In the genomic region with DNA sequence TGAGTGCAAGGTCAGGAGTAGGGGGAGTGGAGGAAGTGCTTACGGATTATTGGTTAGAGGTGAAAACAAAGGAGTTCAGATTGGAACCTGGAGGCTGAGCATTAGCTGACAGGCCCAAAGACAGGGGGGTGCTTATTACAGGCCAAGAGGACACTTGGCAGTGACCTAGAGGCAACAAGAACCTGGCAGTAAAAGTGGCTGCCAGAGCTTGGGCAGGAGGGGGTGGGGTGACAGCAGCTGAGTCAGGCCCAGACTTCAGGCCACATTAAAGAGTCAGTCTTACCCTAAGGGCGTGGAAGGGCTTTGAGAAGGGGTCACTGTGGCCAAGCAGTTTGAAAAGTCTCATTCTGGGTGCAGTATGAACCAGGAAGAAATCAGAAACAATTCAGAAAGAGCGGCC, we compare ENCODE assay signal across 15 mouse cellular contexts. TPM values are rescaled to one million over a fixed set of nuclear protein-coding genes. Genes with fewer than 3 reads are reported as not detected.
DNase-seq lines count a peak whose midpoint lies in the region; ATAC-seq and TF ChIP-seq lines count a peak whose summit lies in the region.
"Had no signal": no experiment of that assay in that cellular context is flagged by ENCODE, and none has a peak within 500 bp of the region (broad histone marks: within the 10 kb centered on the region; RNA-seq: fewer than 3 reads in every experiment).

No protein-coding gene starts in this region.

- no peak for TF ChIP-seq POLR2A in liver, adult 2 months (IDR thresholded peaks at IDR 0.05; ENCODE audit: extremely low read depth, insufficient read depth, low read length)

- ATAC-seq in heart, embryonic 11.5 days (replicated peaks; ENCODE audit: insufficient number of reproducible peaks, low FRiP score, low TSS enrichment) = no peak
- ATAC-seq: intestine, embryonic 16.5 days; midbrain, embryonic 16.5 days had no signal

- no peak overlapping the region for H3K27ac ChIP-seq in heart, embryonic 11.5 days (ENCODE audit: low read depth, low read length)
- H3K27ac ChIP-seq in liver, adult 2 months (replicated peaks; ENCODE audit: insufficient read depth, low read depth, low read length) = no peak overlapping the region
- H3K27ac ChIP-seq: embryonic facial prominence, embryonic 12.5 days; hindbrain, embryonic 10.5 days; neural tube, embryonic 12.5 days had no signal

- peak; percentile 6 for DNase-seq in adrenal gland, postnatal 14 days
- DNase-seq in adrenal gland, postnatal 25 days = no peak
- DNase-seq in heart, adult 8-10 months (ENCODE audit: low spot score) = peak; percentile 7
- peak; percentile 51 for DNase-seq in liver, adult 2 months (ENCODE audit: extremely low read depth, low read depth, low spot score)
- no peak for DNase-seq in liver
- peak; percentile 55 for DNase-seq in skeletal muscle tissue, adult 2 months (ENCODE audit: low read depth, low spot score)
- DNase-seq in ovary, postnatal 36 days (ENCODE audit: low spot score) = no peak
- DNase-seq: adrenal gland, postnatal 36 days; thymus, postnatal 14 days had no signal

- no peak overlapping the region for H3K4me3 ChIP-seq in heart, embryonic 11.5 days (ENCODE audit: low read depth, low read length)
- no peak overlapping the region for H3K4me3 ChIP-seq in liver, adult 2 months (ENCODE audit: insufficient read depth, low read depth, low read length)
- H3K4me3 ChIP-seq: embryonic facial prominence, embryonic 12.5 days; hindbrain, embryonic 10.5 days; neural tube, embryonic 12.5 days had no signal

- no peaks in the 10 kb centered on the region for H3K79me2 ChIP-seq in liver, adult 2 months (ENCODE audit: control insufficient read depth, insufficient read depth, low read length)

- H3K9ac ChIP-seq in heart, embryonic 11.5 days (ENCODE audit: low read depth, low read length) = no peak overlapping the region
- no peak overlapping the region for H3K9ac ChIP-seq in liver, adult 2 months (ENCODE audit: low read depth, low read length)
- H3K9ac ChIP-seq: embryonic facial prominence, embryonic 12.5 days; neural tube, embryonic 12.5 days had no signal

- peaks cover 2% of the 10 kb centered on the region; the same call in 1 of the 2 replicates for H3K4me1 ChIP-seq in heart, embryonic 11.5 days (ENCODE audit: control insufficient read depth, insufficient read depth, low read length)
- no peaks in the 10 kb centered on the region for H3K4me1 ChIP-seq in liver, adult 2 months (ENCODE audit: control insufficient read depth, insufficient read depth, low read length)
- H3K4me1 ChIP-seq: embryonic facial prominence, embryonic 12.5 days; neural tube, embryonic 12.5 days had no signal

- H3K4me2 ChIP-seq in heart, embryonic 11.5 days = no peak overlapping the region
- H3K4me2 ChIP-seq: embryonic facial prominence, embryonic 12.5 days; neural tube, embryonic 12.5 days had no signal

- no peak for TF ChIP-seq CTCF in liver, adult 2 months (IDR thresholded peaks at IDR 0.05; ENCODE audit: low read depth, low read length)

- WGBS in heart, embryonic 11.5 days (ENCODE audit: insufficient replicate concordance) = 71% methylated on average over 3 of the region's 3 CpGs
- WGBS in liver, adult 2 months = 64% methylated on average over 3 of the region's 3 CpGs

- H3K36me3 ChIP-seq in heart, embryonic 11.5 days (ENCODE audit: control insufficient read depth, insufficient read depth, low read length) = no peaks in the 10 kb centered on the region
- no peaks in the 10 kb centered on the region for H3K36me3 ChIP-seq in liver, adult 2 months (ENCODE audit: control insufficient read depth, insufficient read depth, low read length)
- H3K36me3 ChIP-seq: embryonic facial prominence, embryonic 12.5 days; hindbrain, embryonic 10.5 days; neural tube, embryonic 12.5 days had no signal

- no peaks in the 10 kb centered on the region for H3K9me3 ChIP-seq in heart, embryonic 11.5 days (replicated peaks; ENCODE audit: control insufficient read depth, low read length)
- H3K9me3 ChIP-seq: embryonic facial prominence, embryonic 12.5 days; hindbrain, embryonic 10.5 days; neural tube, embryonic 12.5 days had no signal

- peaks cover 6% of the 10 kb centered on the region for H3K27me3 ChIP-seq in heart, embryonic 11.5 days (ENCODE audit: control insufficient read depth, insufficient read depth, low read length)
- no peaks in the 10 kb centered on the region for H3K27me3 ChIP-seq in liver, adult 2 months (ENCODE audit: control insufficient read depth, insufficient read depth, low read length)

RNA-seq across cellular contexts. Expression of gene Galnt3, which starts 7.1 kb away (rescaled TPM):
- total RNA-seq in adrenal gland, postnatal 14 days (2021) = 0.83 and 1.1 TPM in 2 replicates
- total RNA-seq in adrenal gland, postnatal 25 days (2021) = 0.73 and 1.7 TPM in 2 replicates
- not detected for total RNA-seq in heart, adult 8-10 months (2022)
- polyA plus RNA-seq in heart, embryonic 11.5 days (2014; fragmentation: Nextera tagmentation; extraction: Ambion mirVana) = 0.34 and 0.49 TPM in 2 replicates
- 0.27 and 0.28 TPM in 2 replicates for total RNA-seq in liver, adult 2 months (2014; rRNA removed)
- 0.06 TPM in 1 of 2 replicates, not detected in the other for polyA plus RNA-seq in liver, adult 2 months (2012; rRNA removed)

Comparison
In these comparisons a context has a peak if more than half of its experiments do, and no peak if none do; other contexts are left out.
1. DNase-seq: peak in adrenal gland, postnatal 14 days (single experiment), heart, adult 8-10 months (single experiment), liver, adult 2 months (single experiment) and skeletal muscle tissue, adult 2 months (single experiment); none in adrenal gland, postnatal 25 days (single experiment), liver (single experiment) and ovary, postnatal 36 days (single experiment).